ENCODE assay signal across 19 mouse cellular contexts in the genomic region with DNA sequence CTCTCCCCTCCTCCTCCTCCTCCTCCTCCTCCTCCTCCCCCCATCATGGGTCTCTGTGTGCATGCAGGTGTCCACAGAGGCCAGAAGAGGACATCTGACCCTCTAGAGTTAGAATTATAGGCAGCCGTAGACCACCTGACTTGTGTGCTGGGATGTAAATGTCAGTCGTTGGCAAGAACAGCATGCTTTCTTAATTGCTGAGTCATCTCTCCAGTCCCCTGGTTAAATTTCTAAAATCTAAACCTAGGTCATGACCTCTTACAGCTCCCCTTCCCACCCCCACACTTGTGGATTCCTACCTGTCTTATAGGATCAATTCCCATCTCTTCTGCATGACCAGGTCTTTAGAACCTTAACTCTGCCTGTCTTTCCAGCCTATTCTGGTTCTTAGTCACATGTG.
"Had no signal": no experiment of that assay in that cellular context is flagged by ENCODE, and none has a peak within 500 bp of the region (broad histone marks: within the 10 kb centered on the region; RNA-seq: fewer than 3 reads in every experiment).

No protein-coding gene starts in this region.

- H3K27ac ChIP-seq: midbrain, embryonic 10.5 days; midbrain, embryonic 12.5 days; neural tube, embryonic 13.5 days; neural tube, embryonic 15.5 days had no signal

- DNase-seq: lung, adult 18-20 months; lung, embryonic 14.5 days; lung, postnatal 10 days; lung, postnatal 4 days; midbrain, embryonic 14.5 days; retina, postnatal 1 day; right cerebral cortex, adult 18-20 months; right cerebral cortex, postnatal 25 days; right cerebral cortex, postnatal 4 days; spleen, adult 18-20 months; thymus, adult 18-20 months; thymus, postnatal 14 days; thymus, postnatal 4 days had no signal

- H3K36me3 ChIP-seq: midbrain, embryonic 10.5 days; midbrain, embryonic 12.5 days; neural tube, embryonic 13.5 days; neural tube, embryonic 15.5 days had no signal

- H3K4me3 ChIP-seq: midbrain, embryonic 10.5 days; midbrain, embryonic 12.5 days; myocyte; neural tube, embryonic 13.5 days; neural tube, embryonic 15.5 days had no signal

- H3K4me2 ChIP-seq: lung, embryonic 14.5 days; midbrain, embryonic 12.5 days; neural tube, embryonic 13.5 days; neural tube, embryonic 15.5 days had no signal

- H3K27me3 ChIP-seq: midbrain, embryonic 12.5 days; neural tube, embryonic 13.5 days; neural tube, embryonic 15.5 days had no signal

- H3K9me3 ChIP-seq: midbrain, embryonic 10.5 days; midbrain, embryonic 12.5 days; neural tube, embryonic 13.5 days; neural tube, embryonic 15.5 days had no signal

- ATAC-seq: midbrain, embryonic 16.5 days had no signal

- H3K9ac ChIP-seq: lung, embryonic 14.5 days; midbrain, embryonic 12.5 days; neural tube, embryonic 13.5 days; neural tube, embryonic 15.5 days had no signal
